Mouse (Mus musculus) embryo, embryonic 11 days (tissue): ENCODE results near the gene Txnrd3.

Experiments
- DNase-seq: peaks from one replicate; pipeline ENCODE4 v3.0.0-alpha.2; 2015

Gene Txnrd3

GRCm38 (mm10) chr6:89643798-89644270 lies at the start of gene Txnrd3:
Txnrd3 (plus strand) TSS chr6:89643988.
- DNase-seq: peak; percentile 94

- DNase-seq: peak; percentile 95
Observed at GRCm38 (mm10) chr6:89595018-89595776, 48.6 kb upstream of the Txnrd3 start, which contains the start of gene Chchd6. Chchd6 (minus strand) TSS chr6:89595652.

GRCm38 (mm10) chr6:89595777-89596146 lies 48.0 kb upstream of the Txnrd3 start:
- no peak for DNase-seq

GRCm38 (mm10) chr6:89596510-89596909 lies 47.3 kb upstream of the Txnrd3 start:
- DNase-seq: no peak

- DNase-seq: no peak
Observed at GRCm38 (mm10) chr6:89606096-89606495, 37.7 kb upstream of the Txnrd3 start.

- no peak for DNase-seq
Observed at GRCm38 (mm10) chr6:89607999-89608398, 35.8 kb upstream of the Txnrd3 start.

- peak; percentile 55 for DNase-seq
Observed at GRCm38 (mm10) chr6:89613336-89614106, 30.3 kb upstream of the Txnrd3 start.

GRCm38 (mm10) chr6:89614107-89614471 lies 29.7 kb upstream of the Txnrd3 start:
- DNase-seq: peak; percentile 16

- DNase-seq: peak; percentile 62
Observed at GRCm38 (mm10) chr6:89614596-89615372, 29.0 kb upstream of the Txnrd3 start.

GRCm38 (mm10) chr6:89615373-89615755 lies 28.4 kb upstream of the Txnrd3 start:
- DNase-seq: peak; percentile 33

- no peak for DNase-seq
Observed at GRCm38 (mm10) chr6:89622647-89623046, 21.1 kb upstream of the Txnrd3 start.

GRCm38 (mm10) chr6:89628045-89628785 lies 15.6 kb upstream of the Txnrd3 start:
- no peak for DNase-seq

- DNase-seq: peak; percentile 89
Observed at GRCm38 (mm10) chr6:89631809-89632562, 11.8 kb upstream of the Txnrd3 start.

- no peak for DNase-seq
Observed at GRCm38 (mm10) chr6:89633115-89633514, 10.7 kb upstream of the Txnrd3 start.

- DNase-seq: no peak
Observed at GRCm38 (mm10) chr6:89634400-89634799, 9.4 kb upstream of the Txnrd3 start.

GRCm38 (mm10) chr6:89637977-89638376 lies 5.8 kb upstream of the Txnrd3 start:
- no peak for DNase-seq

GRCm38 (mm10) chr6:89639025-89639424 lies 4.8 kb upstream of the Txnrd3 start:
- DNase-seq: peak; percentile 62

- DNase-seq: peak; percentile 95
Observed at GRCm38 (mm10) chr6:89644271-89645075, 685 bp downstream of the Txnrd3 start.

GRCm38 (mm10) chr6:89649897-89650296 lies 6.1 kb downstream of the Txnrd3 start:
- DNase-seq: no peak

- DNase-seq: no peak
Observed at GRCm38 (mm10) chr6:89651770-89652169, 8.0 kb downstream of the Txnrd3 start.

GRCm38 (mm10) chr6:89655011-89655410 lies 11.2 kb downstream of the Txnrd3 start:
- DNase-seq: no peak
